Mouse (Mus musculus) large intestine, adult 2 months (tissue): ENCODE measurements at regions not wholly inside any gene's neighbourhood (a gene's known extent, or its start where the extent isn't known, plus 50 kb on each side); places are given as distances from the start of the nearest gene placed in this dataset.

Experiments
- DNase-seq: peaks from one replicate; pipeline ENCODE4 v3.0.0-alpha.2; 2012; ENCODE audit warnings: low read depth, low spot score
- WGBS: fragments of 180-500 bp; shearing (Covaris S2); methylation state at CpG from one replicate; pipeline ENCODE4 v1.1.7; 2018; 5-methylcytosine and 5-hydroxymethylcytosine counted together

GRCm38 (mm10) chr1:105206216-105206615 lies 150.3 kb downstream of the Rnf152 start:
- DNase-seq: no peak

- no peak for DNase-seq
- WGBS: 13% methylated on average over 3 of the region's 3 CpGs
These were observed 157.2 kb downstream of the Rnf152 start for GRCm38 (mm10) chr1:105199305-105199704.

DNA sequence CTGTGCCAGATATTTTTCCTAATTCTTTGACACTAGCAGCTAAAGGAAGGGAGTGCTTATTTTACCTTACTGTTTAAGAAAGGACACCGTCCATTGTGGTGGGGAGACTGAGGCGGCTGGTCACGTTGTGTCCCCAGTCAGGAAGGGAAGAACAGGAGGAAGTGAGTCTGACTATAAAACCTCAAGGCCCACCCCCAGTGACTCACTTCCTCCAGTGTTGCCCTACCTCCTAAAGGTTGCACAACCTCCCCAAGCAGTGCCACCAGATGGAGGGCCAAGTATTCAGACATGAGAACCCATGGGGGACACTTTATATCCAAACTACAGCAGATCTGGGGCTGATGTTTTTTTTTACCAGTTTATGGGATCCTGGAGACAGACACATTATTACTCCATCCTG lies 165.4 kb downstream of the Rnf152 start:
- 92% methylated on average over 3 of the region's 3 CpGs for WGBS
- no peak for DNase-seq

- DNase-seq: no peak
These were observed 167.6 kb downstream of the Rnf152 start for GRCm38 (mm10) chr1:105188920-105189266.

DNA sequence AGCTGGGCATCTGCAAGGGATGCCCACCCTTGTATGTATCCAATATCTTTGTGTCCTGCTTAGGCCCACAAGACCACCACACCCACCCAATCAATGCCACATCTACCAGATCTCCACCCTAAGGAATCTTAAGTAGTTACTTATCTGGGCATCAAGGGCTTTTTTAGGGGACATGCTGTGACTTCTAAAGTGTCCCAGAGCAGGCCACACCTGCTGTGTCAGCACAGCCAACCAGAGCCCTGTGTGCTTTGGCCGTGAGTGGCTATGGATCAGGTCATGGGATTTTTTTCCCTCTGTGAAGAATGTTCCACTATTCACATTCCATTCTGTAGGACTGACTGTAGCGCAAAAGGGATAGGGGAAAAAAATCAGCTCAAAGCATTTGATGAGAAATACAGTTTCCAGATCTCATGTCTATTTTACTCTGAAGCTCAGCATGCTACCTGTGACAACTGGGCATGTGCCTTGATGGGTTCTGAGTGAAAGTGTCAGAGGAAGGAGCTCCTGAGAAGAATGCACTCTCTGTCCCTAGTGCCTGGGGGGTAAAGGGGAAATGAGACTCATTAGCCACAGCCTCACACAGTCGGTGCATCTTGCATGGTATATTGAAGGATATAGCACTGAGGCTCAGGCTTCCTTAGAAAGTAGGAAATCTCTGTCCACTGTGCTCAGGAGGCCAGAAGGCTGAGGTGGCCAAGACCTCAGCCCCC lies 168.1 kb downstream of the Rnf152 start:
- DNase-seq: no peak
- 69% methylated on average over 3 of the region's 3 CpGs for WGBS

DNA sequence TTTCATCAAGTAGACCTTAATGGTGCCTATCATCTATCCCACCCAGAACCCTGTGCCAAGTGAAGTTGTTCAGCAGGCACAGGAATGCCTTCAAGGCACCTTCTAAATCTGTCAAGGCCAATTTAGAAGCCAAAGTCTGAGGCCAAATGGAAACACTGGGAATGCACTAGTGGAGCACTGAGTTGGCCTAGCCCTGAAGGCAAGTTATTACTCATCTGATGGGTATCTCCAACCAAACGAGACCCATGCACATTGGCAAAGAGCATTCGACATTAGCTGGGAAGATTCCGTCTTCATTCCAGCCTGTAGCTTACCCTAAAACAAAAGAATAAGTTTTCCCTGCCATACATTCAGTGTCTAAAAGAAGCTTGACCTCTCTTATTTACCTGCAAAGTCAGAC lies 172.0 kb downstream of the Rnf152 start:
- 88% methylated on average over 3 of the region's 3 CpGs for WGBS
- no peak for DNase-seq

GRCm38 (mm10) chr1:105179371-105179823 lies 177.1 kb downstream of the Rnf152 start:
- 12% methylated on average over 3 of the region's 3 CpGs for WGBS
- no peak for DNase-seq

GRCm38 (mm10) chr1:105178773-105179172 lies 177.7 kb downstream of the Rnf152 start:
- WGBS: 19% methylated on average over 6 of the region's 6 CpGs
- DNase-seq: no peak

DNA sequence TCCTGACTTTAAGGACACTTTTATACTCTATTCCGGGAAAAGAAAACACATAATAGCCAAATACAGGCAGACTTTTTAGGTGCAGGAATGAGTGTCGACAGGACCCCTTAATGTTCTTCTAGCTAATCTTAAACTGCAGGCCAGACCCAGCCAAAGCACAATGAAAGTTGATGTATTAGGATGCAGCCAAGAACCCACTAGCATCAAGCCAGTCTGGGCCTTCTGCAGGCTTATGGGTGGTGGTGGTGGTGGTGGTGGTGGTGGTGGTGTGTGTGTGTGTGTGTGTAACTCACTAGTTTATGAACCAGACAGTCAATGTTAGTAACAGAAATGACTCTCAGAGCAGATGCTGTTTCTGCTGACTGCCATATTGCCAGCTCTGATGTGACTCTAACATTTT lies 178.6 kb downstream of the Rnf152 start:
- 69% methylated on average over 2 of the region's 2 CpGs for WGBS
- no peak for DNase-seq

- DNase-seq: no peak
- 30% methylated on average over 10 of the region's 10 CpGs for WGBS
These were observed 179.3 kb downstream of the Rnf152 start for GRCm38 (mm10) chr1:105177015-105177762.

- WGBS: 81% methylated on average over 1 of the region's 1 CpGs
These were observed 185.5 kb downstream of the Rnf152 start for GRCm38 (mm10) chr1:105170979-105171378.

DNA sequence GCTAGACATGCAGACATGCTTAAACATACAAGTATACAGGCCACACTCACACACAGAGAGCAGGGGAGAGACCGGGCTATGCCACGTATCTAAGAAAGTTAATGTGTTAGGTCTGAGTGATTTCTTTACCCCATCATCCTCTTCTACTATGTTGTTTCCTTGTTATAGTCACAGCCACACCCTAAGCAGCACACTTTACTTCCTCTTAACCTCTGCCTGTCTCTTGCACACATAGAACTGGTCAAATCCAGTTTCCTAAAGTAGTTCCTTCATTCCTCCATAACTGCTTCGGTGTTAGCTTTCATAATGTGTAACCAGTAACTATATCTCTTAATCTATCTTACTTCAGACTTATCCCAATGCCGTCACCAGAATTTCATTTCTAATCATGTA lies 186.4 kb downstream of the Rnf152 start:
- 38% methylated on average over 4 of the region's 4 CpGs for WGBS
- peak; percentile 33 for DNase-seq

More at GRCm38 (mm10) chr1:105170979-105171378, 185.5 kb downstream of the Rnf152 start:
- DNase-seq: no peak

- WGBS: 92% methylated on average over 1 of the region's 1 CpGs
- no peak for DNase-seq
These were observed 186.9 kb downstream of the Rnf152 start for GRCm38 (mm10) chr1:105169455-105170113.

- WGBS: 61% methylated on average over 1 of the region's 1 CpGs
These were observed 187.7 kb downstream of the Rnf152 start for GRCm38 (mm10) chr1:105168808-105169207.

GRCm38 (mm10) chr1:105157459-105158124 lies 198.9 kb downstream of the Rnf152 start:
- no peak for DNase-seq
- WGBS: 67% methylated on average over 2 of the region's 2 CpGs

More at GRCm38 (mm10) chr1:105168808-105169207, 187.7 kb downstream of the Rnf152 start:
- DNase-seq: no peak

GRCm38 (mm10) chr1:105152175-105152828 lies 204.2 kb downstream of the Rnf152 start:
- 59% methylated on average over 6 of the region's 6 CpGs for WGBS
- no peak for DNase-seq

DNA sequence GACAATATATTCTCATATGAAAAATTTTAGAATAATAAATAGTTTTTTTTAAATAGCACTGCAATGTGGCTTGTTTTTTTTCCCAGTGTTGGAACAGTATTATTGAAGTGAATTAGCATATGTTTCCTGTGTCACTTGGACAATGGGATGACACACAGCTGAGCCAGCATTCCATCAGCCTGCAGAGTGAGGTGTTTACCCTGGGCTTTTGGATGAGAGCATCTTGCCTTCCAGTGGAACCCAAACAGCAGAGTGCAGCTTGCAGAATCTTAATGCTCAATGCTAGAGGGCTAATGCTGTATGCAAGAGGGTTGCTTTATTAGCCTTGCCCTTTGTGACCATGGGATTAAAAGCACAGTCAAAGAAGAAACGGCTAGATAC lies 205.1 kb downstream of the Rnf152 start:
- WGBS: 61% methylated on average over 1 of the region's 1 CpGs
- no peak for DNase-seq

- DNase-seq: no peak
- 84% methylated on average over 12 of the region's 12 CpGs for WGBS
These were observed 205.7 kb downstream of the Rnf152 start for GRCm38 (mm10) chr1:105150624-105151465.

DNA sequence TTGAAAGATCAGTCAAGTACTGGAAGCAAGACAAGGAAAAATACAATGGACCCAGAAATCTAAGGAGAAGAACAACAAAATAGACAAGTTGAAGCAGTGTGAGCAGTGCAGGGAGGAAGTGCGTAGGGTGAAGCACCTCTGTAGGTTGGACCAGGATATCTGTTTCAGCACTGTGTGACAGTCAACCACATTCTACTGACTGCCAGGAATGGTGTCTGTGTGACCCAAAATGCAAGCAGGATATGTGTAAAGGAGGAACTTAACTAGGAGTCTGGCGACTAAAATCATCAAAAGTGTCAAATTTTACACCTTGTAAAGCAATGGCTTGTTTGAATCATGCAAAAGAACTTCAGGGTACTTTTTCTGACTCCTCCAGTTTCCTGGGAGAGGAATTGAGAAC lies 207.7 kb downstream of the Rnf152 start:
- 84% methylated on average over 2 of the region's 2 CpGs for WGBS
- no peak for DNase-seq
